ENCODE assay signal across 8 mouse cellular contexts in genomic region chr4:150663192-150663591, GRCm38 (mm10). TPM values are rescaled to one million over a fixed set of nuclear protein-coding genes. Genes with fewer than 3 reads are reported as not detected.
DNase-seq lines count a peak whose midpoint lies in the region; ATAC-seq and TF ChIP-seq lines count a peak whose summit lies in the region.
"Had no signal": no experiment of that assay in that cellular context is flagged by ENCODE, and none has a peak within 500 bp of the region (broad histone marks: within the 10 kb centered on the region; RNA-seq: fewer than 3 reads in every experiment).

No protein-coding gene starts in this region.

- WGBS in intestine, postnatal 0 days: 64% methylated on average over 12 of the region's 12 CpGs
- WGBS in intestine, embryonic 16.5 days: 59% methylated on average over 12 of the region's 12 CpGs

- no peaks in the 10 kb centered on the region for H3K27me3 ChIP-seq in intestine, postnatal 0 days (replicated peaks; ENCODE audit: control insufficient read depth, insufficient read depth, low read length)
- no peaks in the 10 kb centered on the region for H3K27me3 ChIP-seq in intestine, embryonic 16.5 days (replicated peaks; ENCODE audit: control insufficient read depth, insufficient read depth, low read length)
- H3K27me3 ChIP-seq in E14TG2a.4 (ENCODE audit: insufficient read depth, low read length): no peaks in the 10 kb centered on the region

- H3K36me3 ChIP-seq in intestine, postnatal 0 days (ENCODE audit: control insufficient read depth, insufficient read depth): no peaks in the 10 kb centered on the region
- H3K36me3 ChIP-seq in intestine, embryonic 16.5 days (ENCODE audit: control insufficient read depth, insufficient read depth, low read length): no peaks in the 10 kb centered on the region
- no peaks in the 10 kb centered on the region for H3K36me3 ChIP-seq in E14TG2a.4 (ENCODE audit: insufficient read depth, low read length)
- H3K36me3 ChIP-seq: midbrain, embryonic 12.5 days had no signal

- peak; percentile 70 for TF ChIP-seq CTCF in intestine, postnatal 0 days (IDR thresholded peaks at IDR 0.05; ENCODE audit: low read depth)
- peak; percentile 85 for TF ChIP-seq CTCF in E14TG2a.4 (conservative IDR thresholded peaks at IDR 0.05; ENCODE audit: low read length)

- H3K4me1 ChIP-seq in intestine, postnatal 0 days (replicated peaks; ENCODE audit: control insufficient read depth, insufficient read depth, low read length): peaks cover 4% of the 10 kb centered on the region; the same call in 1 of the 2 replicates
- peaks cover 10% of the 10 kb centered on the region; the same call in 1 of the 2 replicates for H3K4me1 ChIP-seq in intestine, embryonic 16.5 days (ENCODE audit: control insufficient read depth, insufficient read depth, low read length)
- peaks cover 61% of the 10 kb centered on the region for H3K4me1 ChIP-seq in E14TG2a.4 (replicated peaks; ENCODE audit: low read depth, low read length)

- H3K4me2 ChIP-seq in intestine, postnatal 0 days (replicated peaks; ENCODE audit: low read depth): no peak overlapping the region
- H3K4me2 ChIP-seq in intestine, embryonic 16.5 days (ENCODE audit: low read depth, low read length): no peak overlapping the region
- H3K4me2 ChIP-seq: midbrain, embryonic 12.5 days had no signal

- DNase-seq in R1 (ENCODE audit: low read depth, low spot score) (peak; percentile 83), MN1 (ENCODE audit: low spot score) (no peak)
- DNase-seq in kidney, postnatal 4 days: peak; percentile 72
- DNase-seq in spleen, postnatal 4 days (ENCODE audit: low spot score in 2 of 2): peak; percentile 36 to 77

- H3K9me3 ChIP-seq in intestine, postnatal 0 days (ENCODE audit: control insufficient read depth): no peaks in the 10 kb centered on the region
- H3K9me3 ChIP-seq in intestine, embryonic 16.5 days (ENCODE audit: control insufficient read depth, low read length): no peaks in the 10 kb centered on the region
- no peaks in the 10 kb centered on the region for H3K9me3 ChIP-seq in E14TG2a.4 (ENCODE audit: low read length)
- H3K9me3 ChIP-seq: midbrain, embryonic 12.5 days had no signal

- no peak for ATAC-seq in intestine, postnatal 0 days
- no peak for ATAC-seq in intestine, embryonic 16.5 days

- H3K9ac ChIP-seq in intestine, postnatal 0 days (ENCODE audit: low read depth, low read length): no peak overlapping the region
- H3K9ac ChIP-seq in intestine, embryonic 16.5 days (ENCODE audit: low read depth, low read length): no peak overlapping the region
- H3K9ac ChIP-seq: midbrain, embryonic 12.5 days had no signal

- H3K27ac ChIP-seq in intestine, postnatal 0 days (ENCODE audit: low read depth, low read length): no peak overlapping the region
- H3K27ac ChIP-seq in intestine, embryonic 16.5 days (ENCODE audit: low read length): no peak overlapping the region
- H3K27ac ChIP-seq: midbrain, embryonic 12.5 days had no signal

- no peak overlapping the region for H3K4me3 ChIP-seq in intestine, postnatal 0 days (ENCODE audit: low read depth, low read length)
- no peak overlapping the region for H3K4me3 ChIP-seq in intestine, embryonic 16.5 days (ENCODE audit: low read length)
- no peak overlapping the region for H3K4me3 ChIP-seq in E14TG2a.4 (replicated peaks; ENCODE audit: low read length)
- H3K4me3 ChIP-seq: midbrain, embryonic 12.5 days had no signal

RNA-seq across cellular contexts. Expression of gene Slc45a1, which starts 11.2 kb away (rescaled TPM):
- polyA plus RNA-seq in intestine, postnatal 0 days (2015; fragmentation: Nextera tagmentation; extraction: Ambion mirVana): 0.75 and 0.81 TPM in 2 replicates
- polyA plus RNA-seq in intestine, embryonic 16.5 days (2015; fragmentation: Nextera tagmentation; extraction: Ambion mirVana): 0.93 and 1.0 TPM in 2 replicates
